Mouse (Mus musculus) limb, embryonic 14.5 days (tissue): ENCODE measurements around the gene Atoh8. TPM values are rescaled to one million over a fixed set of nuclear protein-coding genes. Genes with fewer than 3 reads are reported as not detected.
A peak's percentile ranks its signal among the peaks of the same experiment; 100 is the strongest.

ENCODE experiments used
- ATAC-seq: fragments of 200-750 bp; cut with Nextera tagmentation; 2 replicates; pipeline ENCODE4 v1.8.0; 2017; ENCODE audit warnings: low read depth, moderate number of reproducible peaks, moderate TSS enrichment; ENCODE audit not compliant: low FRiP score
- DNase-seq: peaks from one replicate; pipeline ENCODE4 v3.0.0-alpha.2; 2015; ENCODE audit warnings: low spot score
- H3K27ac ChIP-seq: fragments of 300-500 bp; sonication (generic); replicated peaks from 2 replicates; pipeline ENCODE4 v1.5.1; 2014; ENCODE audit warnings: low read depth, mild to moderate bottlenecking, low read length, moderate library complexity, mixed read lengths
- H3K27me3 ChIP-seq: fragments of 300-500 bp; sonication (generic); 2 replicates; pipeline ENCODE4 v1.6.1; 2014; ENCODE audit warnings: low read length, mixed read lengths; ENCODE audit not compliant: control insufficient read depth, insufficient read depth
- H3K36me3 ChIP-seq: fragments of 300-500 bp; sonication (generic); 2 replicates; pipeline ENCODE4 v1.6.1; 2014; ENCODE audit warnings: mild to moderate bottlenecking, low read length, moderate library complexity, mixed read lengths; ENCODE audit not compliant: control insufficient read depth, insufficient read depth
- H3K4me1 ChIP-seq: fragments of 300-500 bp; sonication (generic); 2 replicates; pipeline ENCODE4 v1.6.1; 2014; ENCODE audit warnings: antibody characterized with exemption, low read length, mixed read lengths; ENCODE audit not compliant: control insufficient read depth, insufficient read depth
- H3K4me2 ChIP-seq: fragments of 300-500 bp; sonication (generic); replicated peaks from 2 replicates; pipeline ENCODE4 v1.6.1; 2014; ENCODE audit warnings: low read depth, mild to moderate bottlenecking, low read length, moderate library complexity; ENCODE audit not compliant: severe bottlenecking
- H3K4me3 ChIP-seq: fragments of 300-500 bp; sonication (generic); replicated peaks from 2 replicates; pipeline ENCODE4 v1.5.1; 2014; ENCODE audit warnings: low read length
- H3K9ac ChIP-seq: fragments of 300-500 bp; sonication (generic); 2 replicates; pipeline ENCODE4 v1.6.1; 2014; ENCODE audit warnings: mild to moderate bottlenecking, low read depth, low read length, moderate library complexity; ENCODE audit not compliant: severe bottlenecking
- H3K9me3 ChIP-seq: fragments of 300-500 bp; sonication (generic); 2 replicates; pipeline ENCODE4 v1.6.1; 2016; ENCODE audit warnings: low read length; ENCODE audit not compliant: control insufficient read depth
- POLR2A ChIP-seq: fragments of 200-500 bp; IDR thresholded peaks from 2 replicates; pipeline ENCODE4 v1.8.0; 2012; ENCODE audit warnings: inconsistent platforms, mild to moderate bottlenecking, moderate library complexity, borderline replicate concordance; ENCODE audit not compliant: insufficient read depth, insufficient read length; ENCODE audit errors: extremely low read depth
- WGBS: fragments of 180-500 bp; shearing (Covaris S2); extraction: QIAGEN DNeasy Blood & Tissue Kit; methylation state at CpG from one replicate; pipeline ENCODE4 v1.1.7; 2014; 5-methylcytosine and 5-hydroxymethylcytosine counted together
- polyA plus RNA-seq, 2 experiments: library from polyadenylated mRNA; depleted of rRNA in 1 of 2; stranded (reverse) in 1 of 2; unstranded in 1 of 2; fragments of >200 nt; fragmentation: Nextera tagmentation in 1 of 2; extraction: Ambion mirVana in 1 of 2; gene quantifications; 2 replicates each; pipeline versions ENCODE4 v1.2.1 to v1.2.3; 2012 to 2014

Atoh8 gene
- polyA plus RNA-seq, 2 experiments: 15.1 to 19.8 TPM

- Histone ChIP-seq H3K4me1 (no peaks in the 10 kb centered on the region), H3K4me3 (no peak overlapping the region), H3K9me3 (no peaks in the 10 kb centered on the region), H3K27ac (no peak overlapping the region), H3K27me3 (no peaks in the 10 kb centered on the region), H3K36me3 (no peaks in the 10 kb centered on the region), H3K4me2 (no peak overlapping the region), H3K9ac (no peak overlapping the region)
- WGBS: 38% methylated on average over 10 of the region's 10 CpGs
- peak; percentile 69 for ATAC-seq
- peak; percentile 40 for DNase-seq
- no peak for TF ChIP-seq POLR2A
These were observed 19.3 kb upstream of the Atoh8 start for GRCm38 (mm10) chr6:72254588-72255075.

- 0 out of 2 replicates have a peak, but pooled peaks have one; percentile 5 for ATAC-seq
These were observed 18.7 kb upstream of the Atoh8 start for GRCm38 (mm10) chr6:72253911-72254587.

GRCm38 (mm10) chr6:72253168-72253567 lies 17.8 kb upstream of the Atoh8 start:
- Histone ChIP-seq H3K4me3 (no peak overlapping the region), H3K36me3 (no peaks in the 10 kb centered on the region), H3K9me3 (no peaks in the 10 kb centered on the region), H3K27me3 (no peaks in the 10 kb centered on the region), H3K27ac (no peak overlapping the region), H3K4me2 (no peak overlapping the region), H3K9ac (no peak overlapping the region), H3K4me1 (peaks cover 12% of the 10 kb centered on the region)
- DNase-seq (no peak), ATAC-seq (no peak)
- TF ChIP-seq POLR2A: no peak
- 73% methylated on average over 4 of the region's 4 CpGs for WGBS

More at GRCm38 (mm10) chr6:72253911-72254587, 18.7 kb upstream of the Atoh8 start:
- Histone ChIP-seq H3K4me1 (peaks cover 3% of the 10 kb centered on the region), H3K9me3 (no peaks in the 10 kb centered on the region), H3K27ac (no peak overlapping the region), H3K4me3 (no peak overlapping the region), H3K36me3 (no peaks in the 10 kb centered on the region), H3K9ac (no peak overlapping the region), H3K4me2 (no peak overlapping the region), H3K27me3 (no peaks in the 10 kb centered on the region)
- no peak for TF ChIP-seq POLR2A
- DNase-seq: no peak
- WGBS: 83% methylated on average over 4 of the region's 4 CpGs

GRCm38 (mm10) chr6:72252433-72252832 lies 17.1 kb upstream of the Atoh8 start:
- H3K4me2 ChIP-seq: no peak overlapping the region
- DNase-seq (no peak), ATAC-seq (no peak)
- no peaks in the 10 kb centered on the region for H3K27me3 ChIP-seq
- no peak overlapping the region for H3K27ac ChIP-seq
- H3K36me3 ChIP-seq: no peaks in the 10 kb centered on the region
- H3K4me3 ChIP-seq: no peak overlapping the region
- peaks cover 18% of the 10 kb centered on the region for H3K4me1 ChIP-seq
- H3K9me3 ChIP-seq: no peaks in the 10 kb centered on the region
- WGBS: 67% methylated on average over 1 of the region's 1 CpGs
- H3K9ac ChIP-seq: no peak overlapping the region
- no peak for TF ChIP-seq POLR2A

GRCm38 (mm10) chr6:72249981-72250380 lies 14.6 kb upstream of the Atoh8 start:
- ATAC-seq: no peak
- Histone ChIP-seq H3K9me3 (no peaks in the 10 kb centered on the region), H3K4me1 (peaks cover 28% of the 10 kb centered on the region), H3K4me3 (no peak overlapping the region), H3K36me3 (no peaks in the 10 kb centered on the region), H3K9ac (no peak overlapping the region), H3K27me3 (no peaks in the 10 kb centered on the region), H3K27ac (no peak overlapping the region), H3K4me2 (no peak overlapping the region)
- DNase-seq: no peak
- WGBS: 91% methylated on average over 4 of the region's 4 CpGs
- TF ChIP-seq POLR2A: no peak
